Mouse (Mus musculus) CH12F3 (cell line): ENCODE data around the gene Gm10665.
"Not testable (repeated sequence)": the region's sequence is repeated elsewhere in the genome, so short reads cannot be mapped to it uniquely, and the experiment has no call there.

Experiments
- in situ Hi-C: fragments of 300-500 bp; cut with MboI; formaldehyde crosslinking; loops from 2 replicates; pipeline ENCODE4 v1.14.3; 2020; ENCODE audit warnings: low sequenced_read_pairs

Gm10665 gene

GRCm38 (mm10) chr7:22463975-22464374, at the start of gene Gm10665:
Gm10665 (minus strand) TSS chr7:22464075.
- in situ Hi-C loops = not testable (repeated sequence)

- in situ Hi-C loops = not testable (repeated sequence)
Observed at GRCm38 (mm10) chr7:22499578-22499977, 35.7 kb upstream of the Gm10665 start, which contains the start of gene Vmn1r151. Vmn1r151 (minus strand) TSS chr7:22499678.

- in situ Hi-C loops = not testable (repeated sequence)
Observed at GRCm38 (mm10) chr7:22438129-22438528, 25.7 kb downstream of the Gm10665 start, which contains the start of gene Vmn1r149. Vmn1r149 (minus strand) TSS chr7:22438229.

GRCm38 (mm10) chr7:22413283-22413682, 50.6 kb downstream of the Gm10665 start, which contains the start of gene Vmn1r148:
Vmn1r148 (plus strand) TSS chr7:22413583.
- in situ Hi-C loops = not testable (repeated sequence)
